9 mouse cellular contexts compared by ENCODE assay signal in the genomic region with DNA sequence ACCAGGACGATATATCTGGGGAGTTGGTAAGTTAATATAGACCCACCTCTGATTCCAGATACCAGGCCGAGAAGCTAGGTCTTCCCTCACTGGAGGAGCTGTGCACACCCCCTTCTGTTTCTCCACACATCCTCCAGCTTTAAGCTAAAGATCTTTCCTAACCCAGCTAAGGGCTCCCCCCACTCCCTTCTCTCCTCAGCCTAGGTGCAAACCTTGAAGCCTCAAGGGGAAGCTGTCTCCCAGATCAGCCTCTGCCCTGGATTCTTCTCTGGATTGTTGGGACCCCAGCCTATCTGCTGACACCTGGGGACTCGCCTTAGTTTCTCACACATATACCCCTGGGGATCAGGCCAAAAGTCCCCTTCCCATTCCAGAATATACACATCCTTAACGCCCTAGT. TPM values are rescaled to one million over a fixed set of nuclear protein-coding genes. Genes with fewer than 3 reads are reported as not detected.
DNase-seq lines count a peak whose midpoint lies in the region; ATAC-seq and TF ChIP-seq lines count a peak whose summit lies in the region.
"Had no signal": no experiment of that assay in that cellular context is flagged by ENCODE, and none has a peak within 500 bp of the region (broad histone marks: within the 10 kb centered on the region; RNA-seq: fewer than 3 reads in every experiment).

No protein-coding gene starts in this region.

- ATAC-seq in neural tube, embryonic 12.5 days (ENCODE audit: low FRiP score, low read depth): no peak
- ATAC-seq in limb, embryonic 13.5 days (ENCODE audit: low FRiP score, low read depth): no peak
- ATAC-seq in stomach, postnatal 0 days (ENCODE audit: low FRiP score, low TSS enrichment): no peak

- no peaks in the 10 kb centered on the region for H3K36me3 ChIP-seq in neural tube, embryonic 12.5 days
- H3K36me3 ChIP-seq in limb, embryonic 13.5 days: no peaks in the 10 kb centered on the region
- H3K36me3 ChIP-seq in stomach, postnatal 0 days (ENCODE audit: control insufficient read depth, insufficient read depth, low read length): no peaks in the 10 kb centered on the region

- no peak for TF ChIP-seq EP300 in stomach, postnatal 0 days (optimal IDR thresholded peaks at IDR 0.05)

- intact Hi-C loops in gastrocnemius, adult 2 months (cut with DNase I): no loop called here

- H3K27me3 ChIP-seq in neural tube, embryonic 12.5 days (replicated peaks): peaks cover 21% of the 10 kb centered on the region
- peaks cover 38% of the 10 kb centered on the region for H3K27me3 ChIP-seq in limb, embryonic 13.5 days
- no peaks in the 10 kb centered on the region for H3K27me3 ChIP-seq in stomach, postnatal 0 days (ENCODE audit: control insufficient read depth, insufficient read depth, low read length)

- H3K4me3 ChIP-seq in gastrocnemius, adult 2 months: peak overlapping the region; percentile 76
- 0 out of 2 replicates have a peak overlapping the region, but pooled peaks have one; percentile 48 for H3K4me3 ChIP-seq in neural tube, embryonic 12.5 days
- peak overlapping the region; percentile 62 for H3K4me3 ChIP-seq in limb, embryonic 13.5 days
- peak overlapping the region; percentile 50 for H3K4me3 ChIP-seq in stomach, postnatal 0 days (ENCODE audit: low read depth, low read length)

- no peak overlapping the region for H3K9ac ChIP-seq in neural tube, embryonic 12.5 days
- H3K9ac ChIP-seq in limb, embryonic 13.5 days: no peak overlapping the region
- no peak overlapping the region for H3K9ac ChIP-seq in stomach, postnatal 0 days (ENCODE audit: low read length)
- H3K9ac ChIP-seq: liver, embryonic 14.5 days had no signal

- no peak for TF ChIP-seq CTCF in gastrocnemius, adult 2 months (IDR thresholded peaks at IDR 0.05)
- no peak for TF ChIP-seq CTCF in stomach, postnatal 0 days (IDR thresholded peaks at IDR 0.05; ENCODE audit: low read depth)

- H3K4me2 ChIP-seq in neural tube, embryonic 12.5 days (replicated peaks): peak overlapping the region; percentile 89
- H3K4me2 ChIP-seq in limb, embryonic 13.5 days (replicated peaks): peak overlapping the region; percentile 97
- 0 out of 2 replicates have a peak overlapping the region, but pooled peaks have one; percentile 85 for H3K4me2 ChIP-seq in stomach, postnatal 0 days (replicated peaks; ENCODE audit: low read depth)

- no peaks in the 10 kb centered on the region for H3K9me3 ChIP-seq in neural tube, embryonic 12.5 days
- H3K9me3 ChIP-seq in limb, embryonic 13.5 days: no peaks in the 10 kb centered on the region
- no peaks in the 10 kb centered on the region for H3K9me3 ChIP-seq in stomach, postnatal 0 days (ENCODE audit: control insufficient read depth, low read length)

- H3K4me1 ChIP-seq in neural tube, embryonic 12.5 days: peaks cover 12% of the 10 kb centered on the region
- peaks cover 13% of the 10 kb centered on the region for H3K4me1 ChIP-seq in limb, embryonic 13.5 days
- no peaks in the 10 kb centered on the region for H3K4me1 ChIP-seq in stomach, postnatal 0 days (replicated peaks; ENCODE audit: control insufficient read depth, insufficient read depth)

- H3K27ac ChIP-seq in gastrocnemius, adult 2 months: peak overlapping the region; percentile 70; the same call in 1 of the 2 replicates
- no peak overlapping the region for H3K27ac ChIP-seq in neural tube, embryonic 12.5 days
- no peak overlapping the region for H3K27ac ChIP-seq in limb, embryonic 13.5 days
- H3K27ac ChIP-seq in stomach, postnatal 0 days (replicated peaks): no peak overlapping the region
- H3K27ac ChIP-seq: liver, embryonic 14.5 days had no signal

- WGBS in neural tube, embryonic 12.5 days: 56% methylated on average over 4 of the region's 4 CpGs
- WGBS in limb, embryonic 13.5 days: 47% methylated on average over 4 of the region's 4 CpGs
- WGBS in stomach, postnatal 0 days: 58% methylated on average over 4 of the region's 4 CpGs

- DNase-seq in gastrocnemius, adult 2 months: no peak
- no peak for DNase-seq in gastrocnemius, adult 18-20 months (ENCODE audit: low spot score)
- DNase-seq in neural tube, embryonic 10.5 days (ENCODE audit: extremely low spot score, low spot score): no peak
- DNase-seq in stomach, postnatal 0 days (ENCODE audit: low spot score): no peak
- DNase-seq in thymus, postnatal 25 days: no peak
- DNase-seq in embryo, embryonic 11 days: no peak

RNA-seq across cellular contexts. Expression of gene Lrrc3b, which starts 1.7 kb away (rescaled TPM):
- total RNA-seq in gastrocnemius, adult 2 months (2021): 1 to 10 TPM; 1.9 to 3.3 TPM
- total RNA-seq in gastrocnemius, adult 18-20 months (2021): 1 to 10 TPM; 1.1 to 1.4 TPM
- polyA plus RNA-seq in neural tube, embryonic 12.5 days (2016; fragmentation: Nextera tagmentation; extraction: Ambion mirVana): 1.0 and 1.9 TPM in 2 replicates
- 2.1 and 2.8 TPM in 2 replicates for polyA plus RNA-seq in limb, embryonic 13.5 days (2015; fragmentation: Nextera tagmentation; extraction: Ambion mirVana)
- 1.5 TPM in 2 replicates for polyA plus RNA-seq in stomach, postnatal 0 days (2015; fragmentation: Nextera tagmentation; extraction: Ambion mirVana)
